ENCODE assay signal across 15 mouse cellular contexts in genomic region chr7:143360776-143361175, GRCm38 (mm10).
DNase-seq lines count a peak whose midpoint lies in the region; ATAC-seq lines count a peak whose summit lies in the region.
"Had no signal": no experiment of that assay in that cellular context is flagged by ENCODE, and none has a peak within 500 bp of the region (broad histone marks: within the 10 kb centered on the region; RNA-seq: fewer than 3 reads in every experiment).

No protein-coding gene starts in this region.

- peak overlapping the region; percentile 68 for H3K27ac ChIP-seq in heart, embryonic 16.5 days (ENCODE audit: low read length)
- H3K27ac ChIP-seq: embryonic facial prominence, embryonic 13.5 days; forebrain, embryonic 12.5 days; hindbrain, embryonic 10.5 days; limb, embryonic 12.5 days had no signal

- no peaks in the 10 kb centered on the region for H3K27me3 ChIP-seq in heart, embryonic 16.5 days (ENCODE audit: control insufficient read depth, insufficient read depth, low read length)
- H3K27me3 ChIP-seq: embryonic facial prominence, embryonic 13.5 days; limb, embryonic 12.5 days had no signal

- H3K4me1 ChIP-seq in heart, embryonic 16.5 days (ENCODE audit: control insufficient read depth, insufficient read depth, low read length) = peaks cover 56% of the 10 kb centered on the region
- H3K4me1 ChIP-seq: forebrain, embryonic 12.5 days had no signal

- no peak overlapping the region for H3K4me2 ChIP-seq in heart, embryonic 16.5 days (ENCODE audit: low read depth, low read length)
- H3K4me2 ChIP-seq: embryonic facial prominence, embryonic 13.5 days; forebrain, embryonic 12.5 days; limb, embryonic 12.5 days had no signal

- no peak; the same call in 1 of the 2 replicates for ATAC-seq in heart, embryonic 16.5 days (replicated peaks; ENCODE audit: extremely low read depth, insufficient read depth, low FRiP score)

- no peaks in the 10 kb centered on the region for H3K9me3 ChIP-seq in heart, embryonic 16.5 days (replicated peaks; ENCODE audit: control insufficient read depth, low read length)
- H3K9me3 ChIP-seq: embryonic facial prominence, embryonic 13.5 days; forebrain, embryonic 12.5 days; G1E; hindbrain, embryonic 10.5 days; limb, embryonic 12.5 days had no signal

- WGBS in heart, embryonic 16.5 days = 44% methylated on average over 5 of the region's 5 CpGs

- peak; percentile 46 to 57 for DNase-seq in heart, adult 18-20 months
- no peak for DNase-seq in heart, adult 9 months (ENCODE audit: low spot score in 2 of 2)
- DNase-seq in urinary bladder, adult 18-20 months (ENCODE audit: low spot score in 2 of 2) = peak; percentile 53 to 73
- DNase-seq in urinary bladder, postnatal 25 days (ENCODE audit: low spot score) = no peak
- DNase-seq in lung, postnatal 25 days (ENCODE audit: low spot score) = peak; percentile 26
- DNase-seq in left cerebral cortex, postnatal 14 days (ENCODE audit: low spot score in 2 of 2) = no peak
- no peak for DNase-seq in right cerebral cortex, postnatal 10 days (ENCODE audit: low spot score in 2 of 2)
- DNase-seq: kidney, postnatal 25 days; spleen, adult 18-20 months had no signal

- H3K36me3 ChIP-seq in heart, embryonic 16.5 days (ENCODE audit: control insufficient read depth, insufficient read depth) = no peaks in the 10 kb centered on the region
- H3K36me3 ChIP-seq: embryonic facial prominence, embryonic 13.5 days; forebrain, embryonic 12.5 days; G1E; hindbrain, embryonic 10.5 days; limb, embryonic 12.5 days had no signal

- no peak overlapping the region for H3K4me3 ChIP-seq in heart, embryonic 16.5 days (ENCODE audit: low read length)
- H3K4me3 ChIP-seq: embryonic facial prominence, embryonic 13.5 days; forebrain, embryonic 12.5 days; hindbrain, embryonic 10.5 days; limb, embryonic 12.5 days had no signal

- intact Hi-C loops in left cerebral cortex, postnatal 14 days (cut with DNase I) = no loop called here

- no peak overlapping the region for H3K9ac ChIP-seq in heart, embryonic 16.5 days (ENCODE audit: low read length)
- H3K9ac ChIP-seq: embryonic facial prominence, embryonic 13.5 days; forebrain, embryonic 12.5 days; limb, embryonic 12.5 days had no signal

Comparison
In these comparisons a context has a peak if more than half of its experiments do, and no peak if none do; other contexts are left out.
1. DNase-seq: peak in heart, adult 18-20 months (2 of 2), urinary bladder, adult 18-20 months (2 of 2) and lung, postnatal 25 days (single experiment); none in heart, adult 9 months (0 of 2), urinary bladder, postnatal 25 days (single experiment), left cerebral cortex, postnatal 14 days (0 of 2) and right cerebral cortex, postnatal 10 days (0 of 2).